Mouse (Mus musculus) heart, postnatal 0 days (tissue): ENCODE measurements around the gene Ism2. TPM values are rescaled to one million over a fixed set of nuclear protein-coding genes. Genes with fewer than 3 reads are reported as not detected.

Source experiments
- ATAC-seq: fragments of 200-750 bp; cut with Nextera tagmentation; 2 replicates; pipeline ENCODE4 v1.8.0; 2017; ENCODE audit warnings: low read depth, moderate number of reproducible peaks, moderate library complexity; ENCODE audit not compliant: insufficient read depth
- DNase-seq: peaks from one replicate; pipeline ENCODE4 v3.0.0-alpha.2; 2016; ENCODE audit warnings: low spot score
- H3K27ac ChIP-seq: fragments of 300-500 bp; sonication (generic); 2 replicates; pipeline ENCODE4 v1.5.1; 2014; ENCODE audit warnings: low read depth, mild to moderate bottlenecking
- H3K27me3 ChIP-seq: fragments of 300-500 bp; sonication (generic); 2 replicates; pipeline ENCODE4 v1.6.1; 2014; ENCODE audit warnings: low read length, mixed read lengths; ENCODE audit not compliant: control insufficient read depth, insufficient read depth
- H3K36me3 ChIP-seq: fragments of 300-500 bp; sonication (generic); replicated peaks from 2 replicates; pipeline ENCODE4 v1.6.1; 2014; ENCODE audit warnings: low read length, mixed read lengths; ENCODE audit not compliant: control insufficient read depth, insufficient read depth
- H3K4me1 ChIP-seq: fragments of 300-500 bp; sonication (generic); 2 replicates; pipeline ENCODE4 v1.6.1; 2014; ENCODE audit warnings: antibody characterized with exemption; ENCODE audit not compliant: control insufficient read depth, insufficient read depth
- H3K4me2 ChIP-seq: fragments of 300-500 bp; sonication (generic); 2 replicates; pipeline ENCODE4 v1.6.1; 2014; ENCODE audit warnings: low read depth, mild to moderate bottlenecking, low read length, moderate library complexity
- H3K4me3 ChIP-seq: fragments of 300-500 bp; sonication (generic); 2 replicates; pipeline ENCODE4 v1.5.1; 2014; ENCODE audit warnings: low read depth, low read length
- H3K9ac ChIP-seq: fragments of 300-500 bp; sonication (generic); replicated peaks from 2 replicates; pipeline ENCODE4 v1.6.1; 2014; ENCODE audit warnings: low read depth, low read length, mixed read lengths
- H3K9me3 ChIP-seq: fragments of 300-500 bp; sonication (generic); replicated peaks from 2 replicates; pipeline ENCODE4 v1.6.1; 2016; ENCODE audit warnings: low read length; ENCODE audit not compliant: control insufficient read depth
- CTCF ChIP-seq: IDR thresholded peaks from 2 replicates; pipeline ENCODE4 v1.5.1; 2016; ENCODE audit warnings: antibody characterized with exemption, control low read depth, low read depth
- EP300 ChIP-seq: IDR thresholded peaks from 2 replicates; pipeline ENCODE4 v1.6.1; 2016; ENCODE audit warnings: antibody characterized with exemption, low read depth
- WGBS: fragments of 180-500 bp; shearing (Covaris S2); extraction: QIAGEN DNeasy Blood & Tissue Kit; methylation state at CpG from one replicate; pipeline ENCODE4 v1.1.7; 2014; 5-methylcytosine and 5-hydroxymethylcytosine counted together
- polyA plus RNA-seq: library from polyadenylated mRNA; unstranded; fragments of >200 nt; fragmentation: Nextera tagmentation; extraction: Ambion mirVana; gene quantifications from 2 replicates; pipeline ENCODE4 v1.2.1, GENCODE M21; 2015
- total RNA-seq: library from RNA; depleted of rRNA; stranded (reverse); fragments of >200 nt; gene quantifications from 2 replicates; pipeline ENCODE4 v1.2.3, GENCODE M21; 2014; ENCODE audit warnings: low replicate concordance

Gene Ism2
- total and polyA plus RNA-seq, 2 experiments from 2014 or later: 0.20 to 0.31 TPM

DNA sequence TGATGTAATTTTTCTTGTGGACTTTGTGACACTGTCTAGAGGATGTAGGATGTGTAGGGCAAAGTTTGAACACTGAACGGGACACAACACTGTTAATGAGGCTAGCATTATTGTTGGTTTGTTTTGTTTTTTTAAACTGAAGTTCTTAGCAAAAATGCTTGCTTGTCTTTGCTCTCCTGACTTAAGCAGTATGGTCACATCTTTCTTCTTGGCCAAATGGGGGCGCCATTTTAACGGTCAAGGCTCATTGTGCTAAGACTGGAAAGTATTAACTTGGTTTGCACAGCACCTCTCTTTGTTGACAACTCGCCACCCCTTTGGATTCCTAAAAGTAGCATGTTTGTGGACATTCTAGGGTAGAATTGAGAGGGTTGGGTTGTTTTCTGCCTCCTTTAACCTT lies 31.8 kb downstream of the Ism2 start:
- Histone ChIP-seq H3K27me3 (no peaks in the 10 kb centered on the region), H3K4me3 (peak overlapping the region; percentile 92), H3K9ac (no peak overlapping the region; the same call in 1 of the 2 replicates), H3K9me3 (no peaks in the 10 kb centered on the region), H3K4me1 (peaks cover 12% of the 10 kb centered on the region), H3K36me3 (peaks cover 54% of the 10 kb centered on the region), H3K4me2 (peak overlapping the region; percentile 90), H3K27ac (no peak overlapping the region)
- ATAC-seq (no peak), DNase-seq (peak; percentile 66)
- 20% methylated on average over 4 of the region's 4 CpGs for WGBS
- TF ChIP-seq CTCF: peak; percentile 49
- no peak for TF ChIP-seq EP300

DNA sequence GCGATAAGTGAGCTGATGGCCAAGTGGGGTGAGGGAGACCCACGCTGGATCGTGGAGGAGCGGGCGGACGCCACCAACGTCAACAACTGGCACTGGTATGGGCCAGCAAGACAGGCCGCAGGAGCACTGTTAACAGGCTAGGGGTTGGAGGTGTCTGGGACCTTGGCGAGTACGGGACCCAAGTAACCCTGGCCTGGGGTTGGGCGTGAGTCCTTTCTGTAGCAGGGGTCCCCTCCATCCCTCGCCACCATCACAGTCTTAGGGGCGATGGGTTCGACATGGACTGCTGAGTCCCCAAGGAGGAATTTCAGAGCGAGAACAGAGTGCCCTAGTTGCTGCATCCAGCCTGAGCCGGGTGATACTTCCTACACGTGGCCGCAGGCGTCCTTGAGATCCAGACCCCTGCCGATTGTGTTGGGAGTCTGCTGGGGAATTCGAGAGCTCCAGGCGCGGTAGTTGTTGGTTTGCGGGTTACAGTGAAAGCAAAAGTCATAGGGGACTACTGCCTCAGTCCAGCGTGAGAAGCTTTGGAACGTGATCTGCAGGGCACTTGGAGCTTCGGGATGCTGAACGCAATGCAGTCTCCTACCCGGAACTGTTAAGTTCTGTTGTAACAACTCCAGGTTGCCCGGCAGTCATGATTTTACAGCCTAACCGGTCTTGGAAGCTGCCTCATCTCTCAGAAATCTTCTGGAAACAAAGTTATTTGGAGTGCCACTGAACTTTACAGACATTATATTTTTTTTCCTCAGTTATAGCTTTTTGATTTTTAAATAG lies 32.5 kb downstream of the Ism2 start:
- H3K4me2 ChIP-seq: peak overlapping the region; percentile 90
- peaks cover 52% of the 10 kb centered on the region for H3K36me3 ChIP-seq
- H3K9ac ChIP-seq: peak overlapping the region; percentile 78
- H3K4me3 ChIP-seq: peak overlapping the region; percentile 92
- H3K27me3 ChIP-seq: no peaks in the 10 kb centered on the region
- TF ChIP-seq EP300 (no peak), CTCF (no peak)
- no peaks in the 10 kb centered on the region for H3K9me3 ChIP-seq
- DNase-seq: peak; percentile 19
- ATAC-seq: peak; percentile 34
- H3K4me1 ChIP-seq: peaks cover 12% of the 10 kb centered on the region
- WGBS: 0% methylated on average over 31 of the region's 31 CpGs
- peak overlapping the region; percentile 89 for H3K27ac ChIP-seq

DNA sequence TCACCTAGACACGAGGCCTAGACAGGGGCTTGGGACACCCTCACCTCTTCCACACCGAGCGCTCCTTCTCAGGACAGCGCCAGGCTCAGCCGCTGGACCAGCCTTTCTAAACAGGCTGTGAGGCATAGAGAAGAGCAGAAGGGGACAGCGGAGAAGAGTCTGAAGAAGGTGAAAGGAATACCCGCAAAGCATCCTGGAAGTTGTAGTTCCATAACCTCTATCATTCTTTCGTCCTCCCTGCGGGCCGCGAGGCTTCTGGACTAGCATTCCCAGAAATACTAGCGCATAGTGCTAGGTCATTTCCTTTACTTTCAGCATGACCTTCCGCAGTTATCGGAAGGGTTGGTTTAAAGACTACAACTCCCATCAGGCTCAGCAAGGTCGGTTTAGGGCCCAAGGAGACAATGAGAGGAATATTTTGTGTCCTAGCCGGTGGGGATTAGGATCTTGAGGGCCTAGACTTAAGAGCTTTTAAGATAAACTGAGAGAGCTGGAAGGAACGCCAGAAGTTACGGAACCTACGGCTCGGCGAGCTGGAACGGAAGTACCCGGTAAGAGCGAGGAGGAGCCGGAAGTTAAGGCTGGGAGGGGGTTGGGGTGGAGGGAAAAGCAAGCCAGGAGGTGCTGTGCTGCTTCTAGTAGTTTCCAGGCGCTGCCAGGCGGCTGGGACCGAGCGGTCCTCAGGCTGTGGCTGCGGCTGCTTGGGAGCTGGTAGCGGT lies 33.2 kb downstream of the Ism2 start, which contains the start of the genes Vipas39 and Ahsa1:
TSS of gene Vipas39 (minus strand) at position 149 of the 719 bp plus-strand sequence.
TSS of gene Ahsa1 (plus strand) at position 372 of the 719 bp plus-strand sequence.
- peak within 1 kb of the TSS; percentile 92 for H3K4me3 ChIP-seq
- H3K4me1 ChIP-seq: peaks cover 12% of the 10 kb centered on the region
- peak within 1 kb of the TSS; percentile 90 for H3K4me2 ChIP-seq
- no peaks in the 10 kb centered on the region for H3K27me3 ChIP-seq
- H3K27ac ChIP-seq: peak within 1 kb of the TSS; percentile 89
- ATAC-seq (peak; percentile 95), DNase-seq (peak; percentile 99)
- H3K9ac ChIP-seq: peak within 1 kb of the TSS; percentile 78
- 1% methylated on average over 31 of the region's 31 CpGs for WGBS
- H3K9me3 ChIP-seq: no peaks in the 10 kb centered on the region
- peaks cover 52% of the 10 kb centered on the region for H3K36me3 ChIP-seq
- TF ChIP-seq CTCF (peak; percentile 48), EP300 (peak; percentile 62; the same call in 1 of the 2 replicates)

GRCm38 (mm10) chr12:87265444-87265843 lies 34.1 kb downstream of the Ism2 start:
- Histone ChIP-seq H3K27me3 (no peaks in the 10 kb centered on the region), H3K4me1 (peaks cover 12% of the 10 kb centered on the region), H3K36me3 (peaks cover 52% of the 10 kb centered on the region), H3K9ac (peak overlapping the region; percentile 78), H3K4me3 (peak overlapping the region; percentile 92), H3K4me2 (peak overlapping the region; percentile 85), H3K9me3 (no peaks in the 10 kb centered on the region), H3K27ac (peak overlapping the region; percentile 89)
- DNase-seq (no peak), ATAC-seq (no peak)
- WGBS: 15% methylated on average over 11 of the region's 11 CpGs
- TF ChIP-seq CTCF (no peak), EP300 (no peak)

DNA sequence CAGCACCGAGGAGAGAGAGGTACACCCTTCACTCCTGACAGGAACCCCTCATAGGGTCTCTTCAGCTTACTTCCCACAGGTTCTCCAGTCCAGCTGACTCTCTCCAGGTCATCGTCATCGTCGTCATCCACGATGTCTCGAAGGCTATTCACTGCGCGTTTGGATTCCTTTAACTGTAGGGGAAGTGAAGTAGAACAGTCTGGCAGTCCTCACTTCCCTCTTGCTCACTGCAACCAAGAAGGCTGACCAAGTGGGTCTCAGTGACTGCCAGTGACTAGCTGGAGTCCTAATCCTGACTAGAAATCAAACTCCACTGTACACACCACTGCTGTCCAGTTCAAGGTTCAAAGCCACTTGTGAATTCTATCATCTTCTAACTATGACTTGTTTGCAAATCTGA lies 38.9 kb downstream of the Ism2 start:
- Histone ChIP-seq H3K4me2 (no peak overlapping the region), H3K9ac (no peak overlapping the region), H3K27me3 (no peaks in the 10 kb centered on the region), H3K27ac (no peak overlapping the region), H3K9me3 (no peaks in the 10 kb centered on the region), H3K4me3 (no peak overlapping the region), H3K4me1 (0 out of 2 replicates have a peak, but pooled peaks cover 3% of the 10 kb centered on the region), H3K36me3 (peaks cover 72% of the 10 kb centered on the region)
- TF ChIP-seq CTCF (no peak), EP300 (no peak)
- DNase-seq: no peak
- ATAC-seq: no peak
- 96% methylated on average over 8 of the region's 8 CpGs for WGBS
